Mouse (Mus musculus) kidney, postnatal 0 days (tissue): ENCODE measurements around the gene Erc2. TPM values are rescaled to one million over a fixed set of nuclear protein-coding genes. Genes with fewer than 3 reads are reported as not detected.

Experiments used
- ATAC-seq: fragments of 200-750 bp; cut with Nextera tagmentation; replicated peaks from 2 replicates; pipeline ENCODE4 v1.8.0; 2017; ENCODE audit warnings: low read depth, moderate number of reproducible peaks, moderate TSS enrichment, moderate library complexity; ENCODE audit not compliant: low FRiP score
- DNase-seq: peaks from one replicate; pipeline ENCODE4 v3.0.0-alpha.2; 2016; ENCODE audit warnings: low spot score
- H3K27ac ChIP-seq: fragments of 300-500 bp; sonication (generic); 2 replicates; pipeline ENCODE4 v1.5.1; 2014; ENCODE audit warnings: mild to moderate bottlenecking
- H3K27me3 ChIP-seq: fragments of 300-500 bp; sonication (generic); 2 replicates; pipeline ENCODE4 v1.6.1; 2014; ENCODE audit warnings: low read length, mixed read lengths; ENCODE audit not compliant: insufficient read depth
- H3K36me3 ChIP-seq: fragments of 300-500 bp; sonication (generic); 2 replicates; pipeline ENCODE4 v1.6.1; 2014; ENCODE audit warnings: low read length, mixed read lengths; ENCODE audit not compliant: insufficient read depth
- H3K4me1 ChIP-seq: fragments of 300-500 bp; sonication (generic); replicated peaks from 2 replicates; pipeline ENCODE4 v1.6.1; 2014; ENCODE audit warnings: antibody characterized with exemption, low read length, mixed read lengths; ENCODE audit not compliant: insufficient read depth
- H3K4me2 ChIP-seq: fragments of 300-500 bp; sonication (generic); 2 replicates; pipeline ENCODE4 v1.6.1; 2014; ENCODE audit warnings: mild to moderate bottlenecking, low read length, moderate library complexity, mixed read lengths
- H3K4me3 ChIP-seq: fragments of 300-500 bp; sonication (generic); replicated peaks from 2 replicates; pipeline ENCODE4 v1.5.1; 2014; ENCODE audit warnings: low read depth, low read length
- H3K9ac ChIP-seq: fragments of 300-500 bp; sonication (generic); 2 replicates; pipeline ENCODE4 v1.6.1; 2014; ENCODE audit warnings: low read depth, low read length
- H3K9me3 ChIP-seq: fragments of 300-500 bp; sonication (generic); replicated peaks from 2 replicates; pipeline ENCODE4 v1.6.1; 2016; ENCODE audit warnings: low read length, inconsistent platforms, mixed read lengths
- CTCF ChIP-seq: IDR thresholded peaks from 2 replicates; pipeline ENCODE4 v1.5.1; 2016; ENCODE audit warnings: antibody characterized with exemption, low read depth, mild to moderate bottlenecking, moderate library complexity
- WGBS: fragments of 180-500 bp; shearing (Covaris S2); extraction: QIAGEN DNeasy Blood & Tissue Kit; methylation state at CpG from one replicate; pipeline ENCODE4 v1.1.7; 2014; 5-methylcytosine and 5-hydroxymethylcytosine counted together
- polyA plus RNA-seq: library from polyadenylated mRNA; unstranded; fragments of >200 nt; fragmentation: Nextera tagmentation; extraction: Ambion mirVana; gene quantifications from 2 replicates; pipeline ENCODE4 v1.2.1, GENCODE M21; 2015

Erc2 gene
- polyA plus RNA-seq, 1 experiment from 2014 or later, result 6.8 TPM

DNA sequence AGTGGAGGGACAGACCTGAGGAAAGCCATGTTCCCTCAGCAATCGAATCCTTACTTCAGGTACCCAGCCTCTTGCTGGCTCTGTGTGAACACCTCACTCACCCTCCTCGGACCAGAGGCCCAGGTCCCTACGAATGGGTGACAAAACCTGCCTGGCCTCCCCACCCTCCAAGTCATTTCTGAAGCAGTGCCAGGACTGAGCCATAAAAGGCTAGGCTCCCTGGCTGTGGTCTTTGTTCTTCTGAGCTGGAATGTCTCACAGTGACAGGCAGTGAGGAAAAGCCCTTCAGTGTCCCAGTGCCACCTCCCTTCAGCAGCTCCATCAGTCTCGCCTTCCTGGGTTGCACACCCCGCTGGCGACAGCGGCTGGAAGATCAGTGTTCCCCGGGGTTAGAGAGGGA lies 794.8 kb downstream of the Erc2 start:
- H3K9me3 ChIP-seq, result no peaks in the 10 kb centered on the region
- H3K9ac ChIP-seq, result no peak overlapping the region
- TF ChIP-seq CTCF, result no peak
- no peaks in the 10 kb centered on the region for H3K36me3 ChIP-seq
- 17% methylated on average over 8 of the region's 8 CpGs for WGBS
- peak; percentile 54 for DNase-seq
- no peak overlapping the region for H3K4me3 ChIP-seq
- no peak overlapping the region for H3K4me2 ChIP-seq
- no peaks in the 10 kb centered on the region for H3K27me3 ChIP-seq
- H3K27ac ChIP-seq, result no peak overlapping the region
- no peak for ATAC-seq
- H3K4me1 ChIP-seq, result 0 out of 2 replicates have a peak, but pooled peaks cover 5% of the 10 kb centered on the region

DNA sequence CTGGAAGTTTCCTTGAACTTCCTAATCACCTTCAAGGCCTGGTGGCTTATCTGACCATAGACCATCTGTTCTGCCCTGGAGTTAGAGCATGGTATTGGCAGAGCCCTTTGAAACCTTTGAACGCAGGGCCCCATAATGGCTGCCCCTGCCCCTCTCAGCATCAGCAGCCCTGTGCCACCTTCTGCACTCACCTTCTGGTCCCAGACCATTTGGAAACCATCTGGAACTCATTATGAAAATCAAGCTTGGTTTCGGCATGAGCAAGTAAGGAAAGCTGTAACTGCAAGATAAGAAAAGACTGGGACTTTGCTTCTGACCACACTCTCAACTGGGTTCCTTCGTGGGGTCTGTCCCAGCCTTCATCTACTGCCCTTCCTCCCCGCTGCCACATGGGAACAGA lies 796.3 kb downstream of the Erc2 start:
- H3K4me1 ChIP-seq, result 0 out of 2 replicates have a peak, but pooled peaks cover 5% of the 10 kb centered on the region
- TF ChIP-seq CTCF, result no peak

DNA sequence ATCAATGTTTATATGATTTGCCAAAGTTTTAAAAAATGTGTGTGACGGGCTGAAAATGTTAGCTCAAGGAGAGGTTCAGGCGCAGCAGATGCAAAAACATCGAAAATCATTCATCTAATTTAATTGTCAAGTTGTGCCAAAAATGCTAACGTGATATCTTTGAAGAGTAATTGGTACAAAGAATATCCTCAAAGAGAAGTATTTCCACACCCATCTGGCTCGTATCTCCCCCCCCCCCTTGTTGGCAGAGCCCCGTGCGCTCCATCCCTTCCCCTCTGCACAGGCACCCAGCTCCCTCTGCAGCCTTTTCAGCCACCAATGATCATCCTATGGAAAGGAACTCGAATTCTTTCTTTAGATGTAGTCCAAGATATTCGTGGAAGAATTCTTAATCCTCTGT lies 797.0 kb downstream of the Erc2 start:
- Histone ChIP-seq H3K9me3 (no peaks in the 10 kb centered on the region), H3K36me3 (no peaks in the 10 kb centered on the region), H3K4me2 (no peak overlapping the region), H3K27me3 (no peaks in the 10 kb centered on the region), H3K4me3 (no peak overlapping the region), H3K27ac (no peak overlapping the region), H3K4me1 (0 out of 2 replicates have a peak, but pooled peaks cover 5% of the 10 kb centered on the region), H3K9ac (no peak overlapping the region)
- no peak for TF ChIP-seq CTCF
- DNase-seq (no peak), ATAC-seq (no peak)
- 72% methylated on average over 9 of the region's 9 CpGs for WGBS

More for the DNA sequence above, 796.3 kb downstream of the Erc2 start:
- no peak for ATAC-seq
- Histone ChIP-seq H3K27ac (no peak overlapping the region), H3K36me3 (no peaks in the 10 kb centered on the region), H3K4me3 (no peak overlapping the region), H3K9ac (no peak overlapping the region), H3K9me3 (no peaks in the 10 kb centered on the region), H3K4me2 (no peak overlapping the region), H3K27me3 (no peaks in the 10 kb centered on the region)
- DNase-seq, result no peak
- 72% methylated on average over 4 of the region's 4 CpGs for WGBS

DNA sequence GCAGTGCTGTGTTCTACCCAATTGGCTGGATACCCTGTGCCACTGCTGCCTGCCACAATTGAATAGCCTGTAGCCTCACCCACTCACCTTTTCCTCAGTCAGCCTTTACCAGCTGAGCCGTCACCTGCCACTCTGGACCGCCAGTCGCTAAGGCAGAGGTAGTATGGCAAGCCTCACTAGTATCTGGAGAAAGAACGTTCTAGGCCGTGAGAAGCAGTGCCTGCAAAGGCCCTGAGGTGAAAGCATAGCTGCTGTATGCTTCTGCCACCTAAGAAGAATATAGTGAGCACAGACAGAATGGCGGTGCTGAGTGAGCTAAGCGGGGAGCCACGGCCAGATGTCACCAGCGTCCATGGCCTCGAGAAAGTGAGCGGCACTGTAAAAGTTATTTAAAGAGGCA lies 798.4 kb downstream of the Erc2 start:
- Histone ChIP-seq H3K9ac (no peak overlapping the region), H3K27me3 (no peaks in the 10 kb centered on the region), H3K4me1 (0 out of 2 replicates have a peak, but pooled peaks cover 5% of the 10 kb centered on the region), H3K27ac (no peak overlapping the region), H3K4me3 (no peak overlapping the region), H3K36me3 (no peaks in the 10 kb centered on the region), H3K4me2 (no peak overlapping the region), H3K9me3 (no peaks in the 10 kb centered on the region)
- 88% methylated on average over 11 of the region's 11 CpGs for WGBS
- ATAC-seq (no peak), DNase-seq (no peak)
- no peak for TF ChIP-seq CTCF

DNA sequence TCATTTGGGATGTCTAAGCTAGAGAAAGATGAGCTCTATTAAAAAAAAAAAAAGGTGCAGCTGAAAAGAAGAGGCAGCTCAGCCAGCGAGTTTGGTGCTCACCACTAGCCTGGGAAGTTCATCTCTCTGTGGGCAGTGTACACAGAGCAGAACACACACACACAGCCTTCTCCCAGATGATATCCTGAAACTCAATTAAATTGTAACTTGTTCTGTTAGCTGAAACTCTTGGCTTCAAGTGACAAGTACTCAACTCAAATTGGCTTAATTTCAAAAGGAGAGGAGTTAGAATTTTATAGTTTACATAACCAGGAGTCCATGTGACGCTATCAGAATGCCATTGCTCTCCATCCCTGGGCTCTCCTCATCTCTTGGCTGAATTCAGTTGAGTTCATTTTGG lies 804.4 kb downstream of the Erc2 start:
- no peak for ATAC-seq
- Histone ChIP-seq H3K9ac (no peak overlapping the region), H3K9me3 (no peaks in the 10 kb centered on the region), H3K4me1 (no peaks in the 10 kb centered on the region), H3K4me2 (no peak overlapping the region), H3K27me3 (no peaks in the 10 kb centered on the region), H3K36me3 (no peaks in the 10 kb centered on the region), H3K4me3 (no peak overlapping the region), H3K27ac (no peak overlapping the region)
- 63% methylated on average over 2 of the region's 2 CpGs for WGBS
- no peak for TF ChIP-seq CTCF
- DNase-seq, result no peak

DNA sequence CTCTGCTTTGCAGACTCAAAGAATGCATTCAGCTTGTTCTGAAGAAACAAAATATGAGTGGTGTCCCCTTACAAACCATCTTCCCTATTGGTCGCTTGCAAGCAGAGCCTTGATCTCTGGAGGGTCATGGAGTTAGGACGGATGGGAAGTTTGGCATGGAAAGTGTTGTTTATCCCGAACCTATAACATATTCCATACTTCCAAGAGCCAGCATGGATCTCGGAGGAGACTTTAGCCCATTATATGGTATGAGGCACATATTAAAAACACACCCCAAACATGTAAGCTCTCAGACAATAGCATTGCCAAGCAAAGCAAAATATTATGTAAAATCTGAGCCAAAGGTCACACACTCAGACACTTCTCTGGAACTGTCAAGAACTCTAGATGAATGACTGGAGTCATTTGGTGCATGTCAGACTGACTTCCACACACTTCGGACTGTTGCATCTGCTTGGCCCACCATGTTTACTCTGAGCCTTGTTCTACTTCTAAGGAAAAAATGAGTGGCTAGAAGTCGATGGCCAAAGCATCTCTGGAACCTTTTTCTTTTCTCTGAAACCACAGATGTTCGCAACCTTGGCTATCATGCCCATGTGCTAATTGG lies 809.6 kb downstream of the Erc2 start:
- H3K36me3 ChIP-seq, result no peaks in the 10 kb centered on the region
- no peaks in the 10 kb centered on the region for H3K27me3 ChIP-seq
- no peak overlapping the region for H3K27ac ChIP-seq
- H3K9me3 ChIP-seq, result no peaks in the 10 kb centered on the region
- WGBS, result 69% methylated on average over 7 of the region's 7 CpGs
- ATAC-seq, result no peak
- no peak overlapping the region for H3K9ac ChIP-seq
- H3K4me2 ChIP-seq, result no peak overlapping the region
- no peak for TF ChIP-seq CTCF
- no peaks in the 10 kb centered on the region for H3K4me1 ChIP-seq
- DNase-seq, result peak; percentile 61
- no peak overlapping the region for H3K4me3 ChIP-seq

DNA sequence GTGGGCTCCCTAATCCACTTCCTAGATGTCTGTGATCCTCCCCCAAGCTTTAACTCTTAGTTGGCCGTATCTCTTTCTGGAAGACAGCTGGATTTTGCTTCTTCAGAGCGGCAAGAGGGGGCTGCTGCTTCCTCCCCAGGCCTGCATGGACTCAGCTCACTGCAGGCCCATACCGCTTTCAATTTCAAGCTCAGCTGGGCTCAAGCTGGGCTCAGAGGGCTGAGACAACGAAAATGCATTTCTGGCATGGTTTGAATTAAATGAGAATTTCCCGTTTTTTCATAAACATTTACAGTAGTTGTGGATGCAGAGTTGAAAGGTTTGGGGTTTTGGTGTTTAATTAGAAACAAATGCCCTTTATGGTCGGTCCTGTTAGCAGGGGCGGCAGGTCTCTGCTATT lies 812.8 kb downstream of the Erc2 start:
- Histone ChIP-seq H3K4me2 (no peak overlapping the region), H3K4me3 (no peak overlapping the region), H3K27me3 (no peaks in the 10 kb centered on the region), H3K9me3 (no peaks in the 10 kb centered on the region), H3K9ac (no peak overlapping the region), H3K36me3 (no peaks in the 10 kb centered on the region), H3K27ac (no peak overlapping the region), H3K4me1 (no peaks in the 10 kb centered on the region)
- WGBS, result 63% methylated on average over 7 of the region's 7 CpGs
- DNase-seq (no peak), ATAC-seq (no peak)
- TF ChIP-seq CTCF, result no peak
